Mouse (Mus musculus): ENCODE data around the gene Smchd1. TPM values are rescaled to one million over a fixed set of nuclear protein-coding genes. Genes with fewer than 3 reads are reported as not detected.

Smchd1 gene
- polyA plus RNA-seq, 1 experiment = 27.5 TPM

DNA sequence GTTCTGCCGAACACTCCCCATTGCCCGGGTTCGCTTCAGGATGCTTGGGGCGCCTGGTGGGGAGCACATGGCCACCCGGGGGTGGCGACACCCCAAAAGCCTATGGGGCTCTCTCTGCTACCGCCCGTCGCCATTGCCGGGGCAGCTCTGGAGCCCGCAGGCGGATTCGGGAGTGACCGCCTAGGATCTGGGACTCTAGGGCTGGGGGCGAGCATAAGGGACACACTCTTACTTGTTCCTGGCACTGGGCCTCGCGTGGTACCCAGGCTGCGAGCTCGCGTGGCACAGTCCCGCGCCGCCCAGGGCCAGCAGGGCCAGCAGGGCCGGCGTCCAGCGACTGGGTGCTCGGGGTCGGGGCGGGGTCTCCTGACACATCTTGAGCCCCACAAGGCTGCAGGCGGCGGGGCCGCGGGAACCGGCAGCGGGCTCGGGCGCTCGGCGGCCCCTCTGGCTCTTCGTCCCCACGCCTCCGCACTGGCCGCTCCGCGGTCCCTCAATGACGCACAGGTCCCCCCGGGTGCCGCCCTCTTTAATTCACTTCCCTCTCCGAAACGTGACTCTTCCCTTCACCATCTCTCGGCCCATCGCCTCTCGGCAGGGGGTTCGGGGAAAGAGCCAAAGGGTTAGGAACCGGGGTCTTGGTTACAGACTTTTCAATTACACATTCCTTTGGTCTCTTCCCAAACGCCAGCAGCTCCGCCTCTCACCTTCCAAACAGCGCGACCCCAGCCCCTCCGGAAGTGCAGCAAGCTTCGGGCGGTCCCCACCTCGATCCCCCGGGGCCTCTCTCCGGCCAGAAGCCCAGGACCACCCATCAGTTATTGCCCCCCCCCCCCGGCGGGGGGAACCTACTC lies 164.4 kb downstream of the Smchd1 start:
- TF ChIP-seq CTCF (IDR thresholded peaks at IDR 0.05; ENCODE audit: control insufficient read depth, insufficient read depth, low read length) (no peak), POLR2A (IDR thresholded peaks at IDR 0.05; ENCODE audit: borderline replicate concordance, control insufficient read depth, low read depth, low read length) (no peak; the same call in 1 of the 2 replicates)
- Histone ChIP-seq H3K4me3 (replicated peaks; ENCODE audit: control insufficient read depth, low read depth, low read length) (peak overlapping the region; percentile 78), H3K27ac (ENCODE audit: control insufficient read depth, insufficient read depth, low read depth, low read length, poor library complexity) (peak overlapping the region; percentile 78), H3K4me1 (ENCODE audit: control insufficient read depth, insufficient read depth, low read length) (peaks cover 3% of the 10 kb centered on the region; the same call in 1 of the 2 replicates)
- WGBS = 1% methylated on average over 67 of the region's 67 CpGs

DNA sequence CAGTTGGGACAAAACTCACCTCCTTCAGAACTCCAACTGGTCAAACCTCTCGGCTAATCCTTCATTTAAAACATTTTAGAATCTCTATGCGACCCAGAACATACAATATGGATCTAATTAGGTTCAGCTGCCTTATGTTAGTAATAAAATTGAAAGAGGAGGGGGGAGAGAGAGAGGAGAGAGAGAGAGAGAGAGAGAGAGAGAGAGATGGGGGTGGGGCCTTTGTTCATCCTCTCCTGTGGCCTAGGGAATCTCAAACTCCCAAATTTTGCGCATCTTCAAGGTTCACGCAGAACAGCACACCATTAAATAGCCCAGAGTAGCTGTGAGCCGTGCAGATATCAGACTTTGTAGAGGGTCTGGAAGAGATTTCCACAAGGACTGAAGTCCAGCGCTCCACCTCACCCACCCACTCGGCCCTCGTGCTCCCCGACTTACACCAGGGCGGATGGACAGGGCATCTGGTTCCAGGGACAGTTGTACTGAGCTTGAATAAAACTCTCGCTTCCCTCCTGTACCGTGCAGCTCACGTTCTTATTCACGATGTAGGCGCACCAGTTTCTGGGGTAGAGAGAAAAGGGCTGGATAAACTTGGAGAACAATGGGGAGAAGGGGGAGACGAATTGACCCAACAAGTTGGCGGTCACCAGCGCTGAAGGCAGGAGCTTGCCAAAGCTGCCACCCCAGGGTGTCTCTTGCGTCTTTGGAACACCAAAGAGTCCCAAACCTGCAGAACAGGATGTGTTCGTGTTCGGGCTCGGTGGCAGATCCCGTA lies 165.2 kb downstream of the Smchd1 start:
- peak overlapping the region; percentile 78 for H3K4me3 ChIP-seq (replicated peaks; ENCODE audit: control insufficient read depth, low read depth, low read length)
- H3K27ac ChIP-seq (ENCODE audit: control insufficient read depth, insufficient read depth, low read depth, low read length, poor library complexity) = peak overlapping the region; percentile 78
- WGBS = 23% methylated on average over 23 of the region's 23 CpGs
- H3K4me1 ChIP-seq (ENCODE audit: control insufficient read depth, insufficient read depth, low read length) = peaks cover 3% of the 10 kb centered on the region; the same call in 1 of the 2 replicates
- no peak for TF ChIP-seq CTCF (IDR thresholded peaks at IDR 0.05; ENCODE audit: control insufficient read depth, insufficient read depth, low read length)
- no peak for TF ChIP-seq POLR2A (IDR thresholded peaks at IDR 0.05; ENCODE audit: borderline replicate concordance, control insufficient read depth, low read depth, low read length)

DNA sequence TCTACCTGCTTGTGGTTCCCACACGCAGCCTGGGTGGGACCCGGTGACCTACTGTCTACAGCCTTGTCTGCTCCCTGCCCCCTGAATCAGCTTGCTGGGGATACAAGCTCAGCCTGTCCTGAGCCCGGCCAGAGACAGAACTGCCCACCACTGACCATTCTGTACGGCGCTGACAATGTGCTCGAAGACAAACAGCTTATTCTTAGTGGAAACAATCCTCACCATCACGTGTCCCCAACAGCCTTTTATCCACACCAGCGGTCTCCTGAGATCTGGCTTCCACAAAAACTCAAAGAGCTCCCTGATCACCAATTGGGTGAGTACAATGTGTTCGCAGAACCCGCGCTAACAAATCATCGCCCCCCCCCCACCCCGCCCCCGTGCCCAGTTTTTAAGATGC lies 166.0 kb downstream of the Smchd1 start:
- 61% methylated on average over 14 of the region's 14 CpGs for WGBS
- Histone ChIP-seq H3K4me1 (ENCODE audit: control insufficient read depth, insufficient read depth, low read length) (peaks cover 3% of the 10 kb centered on the region; the same call in 1 of the 2 replicates), H3K4me3 (replicated peaks; ENCODE audit: control insufficient read depth, low read depth, low read length) (no peak overlapping the region), H3K27ac (ENCODE audit: control insufficient read depth, insufficient read depth, low read depth, low read length, poor library complexity) (no peak overlapping the region)
- TF ChIP-seq POLR2A (IDR thresholded peaks at IDR 0.05; ENCODE audit: borderline replicate concordance, control insufficient read depth, low read depth, low read length) (no peak), CTCF (IDR thresholded peaks at IDR 0.05; ENCODE audit: control insufficient read depth, insufficient read depth, low read length) (no peak)

DNA sequence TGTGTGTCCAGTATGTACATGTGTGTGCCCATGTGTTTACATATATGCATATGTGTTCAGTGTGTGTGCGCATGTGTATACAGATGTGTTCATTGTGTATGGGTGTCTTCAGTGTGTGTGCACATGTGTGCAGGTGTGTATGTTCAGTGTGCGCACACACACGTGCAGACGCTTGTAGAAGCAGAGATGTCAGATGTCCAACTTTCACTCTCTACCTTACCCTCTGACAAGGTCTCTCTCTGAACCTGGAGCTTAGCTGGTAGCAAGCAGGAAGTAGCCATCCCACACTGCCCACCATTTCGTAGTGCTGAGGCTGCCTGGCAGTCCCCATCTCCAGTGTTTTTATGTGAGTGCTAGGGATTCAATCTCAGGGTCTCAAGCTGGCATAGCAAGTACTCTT lies 166.8 kb downstream of the Smchd1 start:
- Histone ChIP-seq H3K4me3 (replicated peaks; ENCODE audit: control insufficient read depth, low read depth, low read length) (no peak overlapping the region), H3K4me1 (ENCODE audit: control insufficient read depth, insufficient read depth, low read length) (peaks cover 3% of the 10 kb centered on the region; the same call in 1 of the 2 replicates), H3K27ac (ENCODE audit: control insufficient read depth, insufficient read depth, low read depth, low read length, poor library complexity) (no peak overlapping the region)
- WGBS = 82% methylated on average over 5 of the region's 5 CpGs
- TF ChIP-seq POLR2A (IDR thresholded peaks at IDR 0.05; ENCODE audit: borderline replicate concordance, control insufficient read depth, low read depth, low read length) (no peak), CTCF (IDR thresholded peaks at IDR 0.05; ENCODE audit: control insufficient read depth, insufficient read depth, low read length) (no peak)

DNA sequence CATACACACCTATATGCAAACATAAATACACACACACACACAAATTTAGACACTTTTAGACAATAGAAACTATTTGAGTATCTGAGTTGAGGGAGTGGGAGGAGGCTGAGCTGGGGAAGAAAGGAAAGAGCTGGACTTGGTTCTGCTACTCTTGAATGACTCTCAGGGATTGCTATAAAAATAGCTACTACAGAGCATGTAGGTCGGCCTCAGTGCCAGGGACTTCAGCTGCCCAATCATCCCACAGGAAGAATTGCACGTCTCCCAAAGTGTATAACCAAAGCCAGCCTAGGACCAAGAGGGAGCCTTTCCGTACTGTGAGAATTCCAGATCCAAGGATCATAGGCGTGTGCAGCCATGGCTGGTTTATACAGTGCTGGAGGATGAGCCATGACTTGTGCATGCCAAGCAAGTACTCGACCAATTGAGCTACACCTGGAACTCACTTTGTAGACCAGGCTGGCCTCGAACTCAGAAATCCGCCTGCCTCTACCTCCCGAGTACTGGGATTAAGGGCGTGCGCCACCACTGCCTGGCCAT lies 167.8 kb downstream of the Smchd1 start:
- Histone ChIP-seq H3K4me3 (replicated peaks; ENCODE audit: control insufficient read depth, low read depth, low read length) (no peak overlapping the region), H3K4me1 (ENCODE audit: control insufficient read depth, insufficient read depth, low read length) (peaks cover 1% of the 10 kb centered on the region; the same call in 1 of the 2 replicates), H3K27ac (ENCODE audit: control insufficient read depth, insufficient read depth, low read depth, low read length, poor library complexity) (no peak overlapping the region)
- 90% methylated on average over 10 of the region's 10 CpGs for WGBS
- TF ChIP-seq POLR2A (IDR thresholded peaks at IDR 0.05; ENCODE audit: borderline replicate concordance, control insufficient read depth, low read depth, low read length) (no peak), CTCF (IDR thresholded peaks at IDR 0.05; ENCODE audit: control insufficient read depth, insufficient read depth, low read length) (no peak)

DNA sequence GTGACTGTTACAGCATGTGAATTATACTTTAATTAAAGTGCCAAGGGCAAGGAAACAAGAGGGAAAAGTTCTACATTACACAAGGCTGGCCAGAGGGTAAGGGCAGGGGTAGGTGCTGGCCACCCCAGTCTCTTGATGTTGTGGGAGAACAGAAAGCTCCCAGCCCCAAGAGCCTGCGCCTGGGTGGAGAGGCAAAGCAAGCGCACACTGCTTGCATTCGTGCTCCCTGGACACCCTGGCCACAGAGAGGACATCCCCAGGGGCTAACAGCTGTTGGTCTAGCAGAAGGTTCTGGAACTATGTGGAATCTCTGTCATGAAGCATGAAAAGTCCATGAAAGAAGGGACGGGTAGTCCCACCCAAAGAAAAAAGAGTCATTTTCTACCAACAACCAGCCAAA lies 168.4 kb downstream of the Smchd1 start:
- Histone ChIP-seq H3K4me1 (ENCODE audit: control insufficient read depth, insufficient read depth, low read length) (peaks cover 1% of the 10 kb centered on the region; the same call in 1 of the 2 replicates), H3K4me3 (replicated peaks; ENCODE audit: control insufficient read depth, low read depth, low read length) (no peak overlapping the region), H3K27ac (ENCODE audit: control insufficient read depth, insufficient read depth, low read depth, low read length, poor library complexity) (no peak overlapping the region)
- TF ChIP-seq CTCF (IDR thresholded peaks at IDR 0.05; ENCODE audit: control insufficient read depth, insufficient read depth, low read length) (no peak), POLR2A (IDR thresholded peaks at IDR 0.05; ENCODE audit: borderline replicate concordance, control insufficient read depth, low read depth, low read length) (no peak)
- WGBS = 91% methylated on average over 4 of the region's 4 CpGs

DNA sequence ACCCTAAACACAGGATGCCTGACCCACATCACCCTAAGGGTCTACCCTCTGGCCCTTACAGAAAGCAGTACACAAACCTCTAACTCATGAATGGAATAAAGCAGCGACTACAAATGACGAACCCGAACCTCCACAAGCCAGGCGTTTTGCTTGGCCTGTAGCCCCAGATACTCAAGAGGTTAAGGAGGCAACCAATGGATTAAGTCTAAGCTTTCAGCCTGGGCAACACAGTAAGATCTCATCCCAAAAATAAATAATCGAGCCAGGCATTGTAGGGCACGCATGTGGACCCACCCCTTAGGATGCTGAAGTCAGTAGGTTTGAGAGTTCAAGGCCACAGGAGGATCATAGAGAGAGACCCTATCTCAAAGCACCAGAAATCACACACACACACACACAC lies 169.1 kb downstream of the Smchd1 start:
- peaks cover 1% of the 10 kb centered on the region; the same call in 1 of the 2 replicates for H3K4me1 ChIP-seq (ENCODE audit: control insufficient read depth, insufficient read depth, low read length)
- H3K4me3 ChIP-seq (replicated peaks; ENCODE audit: control insufficient read depth, low read depth, low read length) = no peak overlapping the region
- H3K27ac ChIP-seq (ENCODE audit: control insufficient read depth, insufficient read depth, low read depth, low read length, poor library complexity) = no peak overlapping the region
- 91% methylated on average over 6 of the region's 6 CpGs for WGBS
- no peak for TF ChIP-seq CTCF (IDR thresholded peaks at IDR 0.05; ENCODE audit: control insufficient read depth, insufficient read depth, low read length)
- no peak for TF ChIP-seq POLR2A (IDR thresholded peaks at IDR 0.05; ENCODE audit: borderline replicate concordance, control insufficient read depth, low read depth, low read length)

DNA sequence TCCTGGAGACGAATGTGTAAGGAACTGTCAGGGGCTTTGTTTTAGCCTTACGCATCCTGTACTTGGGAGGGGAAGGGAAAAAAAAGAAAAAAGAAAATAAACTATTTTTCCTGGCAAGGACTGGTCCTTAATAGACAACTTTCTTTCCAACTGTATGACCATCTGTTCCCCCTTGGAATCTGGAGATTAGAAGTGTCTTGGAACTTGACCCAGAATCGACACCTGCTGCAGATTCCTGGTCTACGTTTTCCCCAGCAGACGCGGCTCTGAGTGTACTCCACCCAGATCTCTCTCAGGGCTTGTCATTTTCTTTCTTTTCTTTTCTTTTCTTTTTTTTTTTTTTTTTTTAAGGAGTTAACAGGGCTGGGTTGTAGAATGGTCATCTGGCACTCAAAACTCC lies 171.7 kb downstream of the Smchd1 start:
- H3K27ac ChIP-seq (ENCODE audit: control insufficient read depth, insufficient read depth, low read depth, low read length, poor library complexity) = no peak overlapping the region
- 91% methylated on average over 6 of the region's 6 CpGs for WGBS
- peaks cover 3% of the 10 kb centered on the region; the same call in 1 of the 2 replicates for H3K4me1 ChIP-seq (ENCODE audit: control insufficient read depth, insufficient read depth, low read length)
- TF ChIP-seq POLR2A (IDR thresholded peaks at IDR 0.05; ENCODE audit: borderline replicate concordance, control insufficient read depth, low read depth, low read length) (no peak), CTCF (IDR thresholded peaks at IDR 0.05; ENCODE audit: control insufficient read depth, insufficient read depth, low read length) (no peak)
- H3K4me3 ChIP-seq (replicated peaks; ENCODE audit: control insufficient read depth, low read depth, low read length) = no peak overlapping the region
